Mouse (Mus musculus) lung, postnatal 36 days (tissue): Measurements from ENCODE around the gene Hist2h3c2.

ENCODE experiments used
- DNase-seq: peaks from one replicate; pipeline ENCODE4 v3.0.0; 2022; ENCODE audit warnings: mixed read lengths

The Hist2h3c2 gene

DNA sequence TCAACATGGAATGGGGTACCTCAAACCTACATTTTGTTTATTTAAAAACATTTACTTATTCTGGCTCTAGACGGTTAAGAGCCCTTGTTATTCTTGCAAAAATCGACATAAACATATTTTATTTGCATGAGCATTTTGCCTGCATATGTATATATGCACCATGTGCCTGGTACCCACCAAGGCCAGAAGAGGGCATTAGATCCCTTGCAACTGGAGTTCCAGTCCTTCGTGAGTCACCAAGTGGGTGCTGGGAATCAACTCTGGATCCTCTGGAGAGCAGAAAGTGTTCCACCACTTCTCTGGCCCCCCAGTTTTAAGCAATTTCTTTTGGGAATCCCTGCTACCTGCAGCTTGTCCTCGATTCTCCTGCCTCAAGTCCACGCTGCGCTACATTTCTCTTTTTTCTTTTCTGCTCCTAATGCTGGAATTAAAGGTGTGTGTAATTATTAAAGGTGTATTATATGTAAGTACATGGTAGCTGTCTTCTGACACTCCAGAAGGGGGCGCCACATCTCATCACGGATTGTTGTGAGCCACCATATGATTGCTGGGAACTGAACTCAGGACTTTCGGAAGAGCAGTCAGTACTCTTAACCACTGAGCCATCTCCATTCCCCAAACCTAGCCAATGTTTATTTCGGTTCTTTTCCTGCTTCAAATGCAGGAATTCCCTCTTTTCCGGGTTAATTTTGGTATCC, 43.2 kb downstream of the Hist2h3c2 start:
- no peak for DNase-seq

DNA sequence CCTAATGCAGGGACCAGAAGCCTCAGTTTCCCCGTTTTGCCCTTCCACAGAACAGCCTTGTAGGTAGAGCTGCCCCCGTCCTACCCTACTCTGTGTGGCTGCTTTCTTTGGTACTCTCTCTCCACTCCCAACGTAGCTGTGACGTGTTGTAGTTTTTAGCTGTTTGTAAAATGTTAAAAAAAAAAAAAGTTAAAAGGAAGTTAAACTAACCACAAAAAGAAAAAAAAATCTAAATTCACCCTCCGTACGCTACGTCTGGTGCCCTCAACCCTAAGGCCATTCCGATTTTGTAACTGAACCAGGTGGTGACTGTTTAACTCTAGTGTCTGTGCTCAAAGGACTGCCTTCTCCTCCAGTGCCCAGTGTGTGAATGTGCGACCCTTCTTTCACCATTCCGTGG, 44.0 kb downstream of the Hist2h3c2 start:
- no peak for DNase-seq

DNA sequence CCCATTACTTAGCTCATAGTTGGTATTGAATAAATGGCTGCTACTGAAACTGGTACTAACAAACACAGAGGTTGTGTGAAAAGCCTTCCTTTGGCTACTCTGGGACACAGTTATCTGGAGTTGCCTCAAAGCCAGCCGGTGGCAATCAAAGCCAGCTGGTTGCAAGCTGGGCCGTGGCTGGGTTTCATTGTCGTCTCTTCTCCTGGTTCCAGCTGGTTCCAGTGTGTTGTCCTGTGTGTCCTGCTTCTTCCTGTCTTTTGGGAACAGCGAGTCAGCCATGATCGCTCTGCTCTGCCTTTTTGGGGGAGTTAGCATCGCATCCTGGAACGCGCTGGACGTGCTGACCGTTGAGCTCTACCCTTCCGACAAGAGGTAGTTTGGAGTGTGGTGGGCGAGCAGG, 46.0 kb downstream of the Hist2h3c2 start:
- DNase-seq = no peak
